Mouse (Mus musculus): ENCODE measurements around the gene Srgap1. TPM values are rescaled to one million over a fixed set of nuclear protein-coding genes. Genes with fewer than 3 reads are reported as not detected.
"Not testable (repeated sequence)": the region's sequence is repeated elsewhere in the genome, so short reads cannot be mapped to it uniquely, and the experiment has no call there.

Srgap1 gene
- total RNA-seq, 2 experiments from 2014 or later, result 25.9 to 26.7 TPM

GRCm38 (mm10) chr10:121796027-121796802, 250.9 kb downstream of the Srgap1 start:
- DNase-seq (ENCODE audit: extremely low spot score in 1 of 2, low spot score in 2 of 2), result no peak
- intact Hi-C loops (cut with DNase I), result no loop called here

GRCm38 (mm10) chr10:121794486-121794885, 252.6 kb downstream of the Srgap1 start:
- no peak for DNase-seq (ENCODE audit: extremely low spot score in 1 of 2, low spot score in 2 of 2)
- intact Hi-C loops (cut with DNase I), result no loop called here

GRCm38 (mm10) chr10:121792661-121793060, 254.5 kb downstream of the Srgap1 start:
- intact Hi-C loops (cut with DNase I), result no loop called here
- DNase-seq (ENCODE audit: extremely low spot score in 1 of 2, low spot score in 2 of 2), result no peak

GRCm38 (mm10) chr10:121790078-121790477, 257.0 kb downstream of the Srgap1 start:
- no peak for DNase-seq (ENCODE audit: extremely low spot score in 1 of 2, low spot score in 2 of 2)
- intact Hi-C loops (cut with DNase I), result no loop called here

- no peak for DNase-seq (ENCODE audit: extremely low spot score in 1 of 2, low spot score in 2 of 2)
- intact Hi-C loops (cut with DNase I), result no loop called here
Measured at GRCm38 (mm10) chr10:121788536-121788935, 258.6 kb downstream of the Srgap1 start.

GRCm38 (mm10) chr10:121781159-121781558, 266.0 kb downstream of the Srgap1 start:
- DNase-seq (ENCODE audit: extremely low spot score in 1 of 2, low spot score in 2 of 2), result peak in 1 of 2 experiments; percentile 61

GRCm38 (mm10) chr10:121775990-121776389, 271.1 kb downstream of the Srgap1 start:
- intact Hi-C loops (cut with DNase I), result no loop called here
- DNase-seq (ENCODE audit: extremely low spot score in 1 of 2, low spot score in 2 of 2), result no peak

More at GRCm38 (mm10) chr10:121781159-121781558, 266.0 kb downstream of the Srgap1 start:
- intact Hi-C loops (cut with DNase I), result no loop called here

GRCm38 (mm10) chr10:121773813-121774212, 273.3 kb downstream of the Srgap1 start:
- DNase-seq (ENCODE audit: extremely low spot score in 1 of 2, low spot score in 2 of 2), result no peak
- intact Hi-C loops (cut with DNase I), result loop anchor here (5.0 kb wide), 1 partner anchor 273 kb away; the partner anchor contains the start of gene Srgap1

- intact Hi-C loops (cut with DNase I), result loop anchor here (5.0 kb wide), 1 partner anchor 276 kb away; the partner anchor contains the start of gene Srgap1
- DNase-seq (ENCODE audit: extremely low spot score in 1 of 2, low spot score in 2 of 2), result no peak
Measured at GRCm38 (mm10) chr10:121770624-121771577, 276.2 kb downstream of the Srgap1 start.

- no peak for DNase-seq (ENCODE audit: extremely low spot score in 1 of 2, low spot score in 2 of 2)
- intact Hi-C loops (cut with DNase I), result loop anchor here (5.0 kb wide), 1 partner anchor 278 kb away; the partner anchor contains the start of gene Srgap1
Measured at GRCm38 (mm10) chr10:121769711-121770110, 277.4 kb downstream of the Srgap1 start.

- intact Hi-C loops (cut with DNase I); DNase-seq (ENCODE audit: extremely low spot score in 1 of 2, low spot score in 2 of 2): not testable (repeated sequence)
Measured at GRCm38 (mm10) chr10:121767295-121767694, 279.8 kb downstream of the Srgap1 start.

GRCm38 (mm10) chr10:121765174-121766057, 281.7 kb downstream of the Srgap1 start:
- intact Hi-C loops (cut with DNase I), result no loop called here
- DNase-seq (ENCODE audit: extremely low spot score in 1 of 2, low spot score in 2 of 2), result peak; percentile 39 to 79

- intact Hi-C loops (cut with DNase I), result no loop called here
- DNase-seq (ENCODE audit: extremely low spot score in 1 of 2, low spot score in 2 of 2), result no peak
Measured at GRCm38 (mm10) chr10:121764469-121765173, 282.5 kb downstream of the Srgap1 start.

GRCm38 (mm10) chr10:121763191-121763590, 283.9 kb downstream of the Srgap1 start:
- intact Hi-C loops (cut with DNase I), result no loop called here

GRCm38 (mm10) chr10:121762141-121762540, 285.0 kb downstream of the Srgap1 start:
- no peak for DNase-seq (ENCODE audit: extremely low spot score in 1 of 2, low spot score in 2 of 2)
- intact Hi-C loops (cut with DNase I), result no loop called here

More at GRCm38 (mm10) chr10:121763191-121763590, 283.9 kb downstream of the Srgap1 start:
- no peak for DNase-seq (ENCODE audit: extremely low spot score in 1 of 2, low spot score in 2 of 2)

- intact Hi-C loops (cut with DNase I), result no loop called here
- no peak for DNase-seq (ENCODE audit: extremely low spot score in 1 of 2, low spot score in 2 of 2)
Measured at GRCm38 (mm10) chr10:121759095-121759494, 288.0 kb downstream of the Srgap1 start.

- no peak for DNase-seq (ENCODE audit: extremely low spot score in 1 of 2, low spot score in 2 of 2)
- intact Hi-C loops (cut with DNase I), result no loop called here
Measured at GRCm38 (mm10) chr10:121756677-121757076, 290.4 kb downstream of the Srgap1 start.

GRCm38 (mm10) chr10:121755822-121756221, 291.3 kb downstream of the Srgap1 start:
- no peak for DNase-seq (ENCODE audit: extremely low spot score in 1 of 2, low spot score in 2 of 2)
- intact Hi-C loops (cut with DNase I), result no loop called here
